Mouse (Mus musculus): ENCODE data around the gene Zfp513.

Zfp513 gene

DNA sequence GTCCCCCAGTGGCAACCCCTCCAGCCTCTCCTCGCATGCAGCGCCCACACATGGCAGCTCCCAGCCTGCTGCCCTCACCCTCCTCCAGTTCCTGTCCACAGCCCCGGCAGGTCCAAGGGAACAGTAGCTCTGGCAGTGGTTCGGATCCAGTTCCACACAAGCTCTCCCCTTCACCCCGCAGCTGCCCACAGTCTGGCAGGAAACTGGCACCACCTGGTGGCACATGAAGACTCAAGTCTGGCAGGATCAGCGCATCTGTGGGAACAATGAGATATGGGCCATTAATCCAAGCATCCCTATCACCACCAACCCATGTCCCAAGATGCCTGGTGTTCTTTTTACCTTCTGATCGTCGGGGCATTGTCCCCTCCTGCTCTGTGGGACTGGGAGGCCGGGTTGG lies 2.2 kb downstream of the Zfp513 start:
- DNase-seq = peak; percentile 27

DNA sequence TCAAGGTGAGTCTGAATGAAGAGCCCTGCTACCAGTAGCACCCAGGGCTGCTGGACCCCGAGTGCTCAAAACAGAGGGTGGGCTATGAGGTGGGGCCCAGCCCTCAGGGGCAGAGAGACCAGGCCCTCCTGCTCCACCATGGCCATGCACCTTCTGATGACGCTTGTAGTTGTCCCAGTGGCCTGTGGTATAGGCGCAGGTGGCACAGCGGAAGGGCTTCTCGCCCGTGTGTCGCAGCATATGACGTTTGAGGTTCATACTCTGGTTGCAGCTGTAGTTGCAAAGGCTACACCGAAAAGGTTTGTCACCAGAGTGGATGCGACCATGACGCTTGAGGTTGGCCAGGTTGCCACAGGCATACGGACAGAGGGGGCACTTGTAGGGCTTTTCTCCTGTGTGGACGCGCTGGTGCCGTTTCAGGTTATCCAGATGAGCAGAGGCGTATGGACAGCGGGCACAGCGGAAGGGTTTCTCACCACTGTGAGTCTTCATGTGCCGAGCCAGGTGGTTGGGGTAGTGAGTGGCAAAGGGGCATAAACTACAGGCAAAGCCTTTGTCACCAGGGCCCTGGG lies 2.7 kb downstream of the Zfp513 start:
- DNase-seq = no peak

DNA sequence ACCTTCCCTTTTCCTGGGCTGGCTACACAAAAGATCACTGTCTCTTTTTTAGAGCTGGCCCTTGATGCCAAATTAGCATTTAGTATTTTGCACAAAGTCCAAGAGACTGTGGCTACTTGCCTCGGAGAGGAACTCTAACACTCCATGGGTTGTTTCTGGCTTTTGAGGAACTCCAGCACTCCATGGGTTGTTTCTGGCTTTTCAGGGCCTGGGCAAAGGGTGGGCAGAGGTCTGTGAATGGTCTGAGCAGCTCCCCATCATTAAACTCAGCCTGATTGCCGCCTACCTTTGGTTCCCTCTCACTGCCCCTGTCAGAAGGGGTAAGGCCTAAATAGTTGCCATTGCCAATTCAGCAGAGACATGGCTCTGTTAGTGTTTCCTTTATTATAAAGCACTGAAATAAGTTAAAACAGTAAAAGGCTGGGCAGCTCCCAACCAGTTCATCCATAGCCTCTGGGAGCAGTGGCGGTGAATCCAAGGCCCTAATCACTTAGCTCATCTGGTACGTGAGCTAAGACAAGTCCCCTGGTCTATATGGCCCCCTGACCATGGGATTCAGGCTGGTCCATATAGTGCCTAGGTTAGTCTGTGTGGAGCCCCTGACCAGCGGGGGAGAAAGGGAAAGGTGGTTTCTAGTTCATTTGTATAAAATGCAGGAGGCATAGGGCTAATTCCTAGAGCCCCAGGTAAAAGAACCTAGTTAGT lies 3.3 kb downstream of the Zfp513 start:
- no peak for DNase-seq

DNA sequence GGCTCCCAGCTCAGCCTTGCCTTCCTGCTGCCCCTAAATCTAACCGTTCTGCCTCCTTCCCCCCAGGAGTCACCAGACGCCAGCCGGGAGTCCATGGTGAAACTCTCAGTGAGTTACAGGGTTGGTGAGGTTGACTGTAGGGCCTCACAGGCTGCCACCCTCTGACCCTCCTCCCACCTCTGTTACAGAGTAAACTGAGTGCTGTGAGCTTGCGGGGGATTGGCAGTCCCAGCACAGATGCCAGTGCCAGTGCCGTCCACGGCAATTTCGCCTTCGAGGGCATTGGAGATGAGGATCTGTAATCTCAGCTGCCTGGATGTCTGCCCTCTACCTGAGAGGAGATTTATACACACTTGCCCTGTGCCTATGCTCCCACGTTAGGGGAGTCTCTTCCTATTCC lies 3.9 kb downstream of the Zfp513 start:
- DNase-seq = no peak

- DNase-seq = no peak
Measured at GRCm38 (mm10) chr5:31197072-31197471, 5.0 kb downstream of the Zfp513 start.

DNA sequence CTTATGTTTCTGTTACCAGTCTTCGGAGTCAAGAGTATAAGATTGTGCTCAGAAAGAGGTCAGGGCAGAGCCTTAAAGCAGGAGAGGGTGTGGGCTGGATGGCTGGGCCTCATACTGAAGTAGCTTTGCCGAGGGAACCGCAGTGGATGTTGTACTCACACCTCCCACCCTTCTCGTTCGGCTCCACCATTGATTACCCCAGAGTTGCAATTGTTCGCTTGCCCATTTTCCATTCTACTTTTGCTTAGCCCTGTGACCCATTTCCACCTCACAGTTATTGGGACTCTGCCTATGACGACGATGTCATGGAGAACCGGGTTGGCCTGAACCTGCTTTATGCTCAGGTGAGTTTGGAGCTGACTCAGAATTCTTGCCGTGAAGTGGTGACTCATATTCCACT lies 5.9 kb downstream of the Zfp513 start:
- DNase-seq = no peak

DNA sequence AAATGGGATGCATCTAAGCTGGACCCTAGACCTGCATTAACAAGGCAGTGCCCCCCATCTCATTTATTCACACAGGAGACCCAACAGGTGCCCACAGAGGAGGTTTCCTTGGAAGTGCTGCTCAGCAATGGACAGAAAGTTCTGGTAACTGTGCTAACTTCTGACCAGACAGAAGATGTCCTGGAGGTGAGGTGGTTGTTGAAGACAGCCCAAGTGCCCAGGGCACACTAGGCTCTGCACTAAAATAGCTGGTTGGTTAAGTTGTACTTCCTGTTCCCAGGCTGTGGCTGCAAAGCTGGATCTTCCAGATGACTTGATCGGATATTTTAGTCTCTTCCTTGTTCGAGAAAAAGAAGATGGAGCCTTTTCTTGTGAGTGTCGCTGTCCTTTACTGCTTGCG lies 6.4 kb downstream of the Zfp513 start:
- DNase-seq = no peak

DNA sequence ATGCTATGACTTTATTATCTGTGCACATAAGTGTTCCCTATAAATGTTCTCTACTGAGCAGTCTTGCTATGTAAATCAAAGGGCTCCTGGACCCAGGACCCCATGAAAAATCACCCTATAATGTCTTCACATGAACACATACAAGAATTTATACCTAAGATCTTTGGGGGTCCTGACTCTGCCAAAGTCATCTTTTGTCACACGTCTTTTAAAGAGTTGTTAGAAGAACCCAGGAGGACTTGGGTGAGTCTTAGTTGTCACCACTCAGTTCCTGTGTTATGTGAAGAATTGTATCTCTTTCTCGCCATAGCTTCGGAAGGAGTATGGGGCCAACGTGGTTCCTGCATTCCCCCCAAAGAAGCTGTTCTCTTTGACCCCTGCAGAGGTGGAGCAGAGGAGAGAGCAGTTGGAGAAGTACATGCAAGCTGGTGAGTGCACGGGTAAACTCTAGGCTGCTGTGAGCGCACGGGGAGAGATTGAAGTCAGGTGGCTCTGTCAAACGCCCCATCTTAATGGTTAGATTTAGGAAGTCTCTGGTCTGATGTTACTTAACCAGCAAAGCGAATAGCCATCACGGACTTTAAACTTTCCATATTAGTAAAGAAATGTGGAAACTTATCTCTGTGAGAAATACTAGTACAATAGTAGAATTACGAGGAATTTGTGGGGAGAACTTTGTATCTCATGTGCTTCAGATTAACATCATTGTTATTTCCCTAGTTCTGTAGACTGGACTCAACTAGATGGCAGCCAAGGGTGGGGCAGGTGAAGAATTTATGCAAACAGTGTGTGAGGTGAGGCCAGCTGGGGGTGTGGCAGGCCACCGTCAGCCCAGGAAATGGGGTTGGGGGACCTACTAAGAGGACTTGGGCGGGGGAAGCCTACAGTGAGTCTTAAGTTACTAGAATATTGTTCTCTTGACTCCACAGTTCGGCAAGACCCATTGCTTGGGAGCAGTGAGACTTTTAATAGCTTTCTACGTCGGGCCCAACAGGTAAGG lies 7.3 kb downstream of the Zfp513 start:
- no peak for DNase-seq

DNA sequence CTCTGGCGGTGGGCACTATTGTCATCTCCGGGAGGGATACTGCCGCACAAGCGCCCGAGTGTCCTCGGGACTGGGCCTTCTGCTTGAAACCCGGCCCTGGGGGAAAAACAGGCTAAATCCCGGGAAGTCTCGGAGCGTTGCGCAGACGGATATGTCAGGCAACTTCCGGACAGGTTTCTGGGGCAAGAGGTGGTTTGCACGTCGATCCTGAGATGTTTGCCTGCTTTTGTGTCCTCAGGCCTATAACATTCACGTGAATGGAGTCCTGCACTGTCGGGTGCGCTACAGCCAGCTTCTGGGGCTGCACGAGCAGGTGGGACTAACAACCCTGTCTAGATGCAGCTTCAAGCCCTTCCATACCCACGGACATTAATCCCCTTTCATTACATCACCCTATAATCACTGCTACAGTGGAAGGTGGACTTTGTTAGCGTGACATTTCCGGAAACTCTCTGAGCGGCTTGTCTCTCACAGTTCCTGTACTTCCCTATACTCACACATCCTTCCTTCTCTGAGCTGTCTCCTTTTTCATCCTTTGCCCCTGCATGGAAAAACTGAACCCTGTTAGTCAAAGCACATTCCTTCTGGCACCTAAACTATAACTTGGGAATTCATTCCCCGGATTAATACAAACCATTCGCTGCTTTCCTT lies 8.3 kb downstream of the Zfp513 start:
- no peak for DNase-seq

GRCm38 (mm10) chr5:31192939-31193630 lies 9.0 kb downstream of the Zfp513 start, which contains the start of the genes Snx17 and Eif2b4:
Gene Snx17 (plus strand): TSS chr5:31193227.
Gene Eif2b4 (minus strand): TSS chr5:31193430.
- DNase-seq = peak; percentile 100

GRCm38 (mm10) chr5:31192045-31192938 lies 9.8 kb downstream of the Zfp513 start:
- DNase-seq = no peak

DNA sequence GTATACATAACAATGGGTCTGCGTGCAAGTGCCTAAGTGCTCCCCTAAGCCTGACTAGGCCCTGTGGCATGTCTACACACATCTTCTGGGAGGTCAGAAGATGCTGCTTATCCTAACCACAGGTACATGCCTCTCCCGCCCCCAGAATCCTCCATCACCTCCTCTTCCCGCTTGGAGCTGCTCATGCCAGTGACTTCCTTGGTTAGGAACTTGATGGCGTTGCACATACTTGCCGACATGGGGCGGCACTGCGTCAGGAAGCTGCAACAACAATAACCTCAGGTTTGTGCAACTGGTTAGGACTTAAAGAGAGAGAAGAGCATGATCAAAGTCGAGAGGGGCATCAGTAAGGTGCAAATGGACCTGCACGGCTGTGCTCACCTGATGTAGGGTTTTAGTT lies 11.9 kb downstream of the Zfp513 start:
- no peak for DNase-seq

DNA sequence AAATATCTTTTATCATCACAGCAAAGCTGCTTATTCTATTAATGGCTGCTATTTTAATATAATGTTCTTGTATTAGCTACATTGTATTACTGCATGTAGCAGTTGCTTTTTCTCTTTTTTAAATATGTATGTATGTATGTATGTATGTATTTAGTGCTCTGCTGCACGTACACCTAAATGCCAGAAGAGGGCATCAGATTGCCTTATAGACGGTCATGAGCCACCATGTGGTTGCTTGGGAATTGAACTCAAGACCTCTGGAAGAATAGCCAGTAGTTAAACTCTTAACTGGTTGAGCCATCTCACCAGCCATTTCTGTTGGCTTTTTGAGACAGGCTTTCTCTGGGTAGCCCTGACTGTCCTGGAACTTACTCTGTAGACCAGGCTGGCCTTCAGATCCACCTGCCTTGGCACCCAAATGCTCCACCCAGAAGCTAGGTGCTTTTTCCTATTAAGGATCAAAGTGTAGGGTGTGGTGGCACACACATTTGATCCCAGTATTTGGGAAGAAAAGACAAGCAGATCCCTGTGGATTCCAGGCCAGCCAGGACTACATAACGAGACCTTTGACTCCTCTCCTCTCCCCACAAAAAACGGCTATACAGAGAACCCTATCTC lies 13.8 kb downstream of the Zfp513 start:
- DNase-seq = no peak

GRCm38 (mm10) chr5:31183678-31184077 lies 18.4 kb downstream of the Zfp513 start:
- DNase-seq = no peak

- no peak for DNase-seq
Measured at GRCm38 (mm10) chr5:31181183-31181770, 20.8 kb downstream of the Zfp513 start.

DNA sequence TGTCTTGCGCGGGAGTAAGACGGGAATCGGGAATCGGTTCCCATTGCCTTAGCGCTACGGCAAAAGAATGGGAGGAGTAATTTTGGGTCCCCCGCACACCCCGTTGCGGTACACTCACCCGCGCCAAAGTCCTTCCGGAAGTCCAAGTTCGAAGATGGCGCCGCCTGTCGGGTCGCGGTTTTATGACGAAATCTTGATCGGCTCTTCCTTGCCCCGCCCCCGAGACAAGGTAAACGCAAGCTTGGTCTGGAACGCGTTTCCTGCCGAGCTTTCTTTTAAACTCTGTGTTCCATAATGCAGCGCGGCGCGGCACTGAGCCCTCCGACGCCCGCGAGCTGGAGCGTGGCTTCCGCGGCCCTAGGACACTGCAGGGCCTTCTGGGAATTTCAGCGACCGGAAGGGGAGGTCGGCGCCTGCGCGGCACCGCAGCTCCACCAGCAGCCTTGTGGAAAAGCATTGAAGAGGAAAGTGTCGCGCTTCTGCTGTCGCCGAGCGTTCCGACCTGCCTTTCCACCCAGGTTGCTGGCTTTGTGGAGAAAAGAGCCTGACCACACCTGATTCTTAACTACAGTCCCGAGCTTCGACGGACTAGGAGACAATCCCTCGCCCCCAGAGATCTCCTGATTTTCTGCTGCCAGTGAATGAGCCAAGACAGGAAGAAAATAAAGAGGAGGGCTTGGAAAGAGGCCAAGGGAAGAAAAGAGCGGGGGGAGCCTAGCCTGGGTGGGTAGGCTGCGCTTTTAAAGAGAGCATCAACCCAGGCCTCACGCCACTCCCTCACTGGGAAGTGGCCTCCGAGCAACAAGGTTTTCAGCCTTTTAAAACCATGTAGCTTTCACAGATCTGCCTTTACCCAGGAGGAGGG lies 22.1 kb downstream of the Zfp513 start, which contains the start of the genes Gm29609 and Gtf3c2:
Gm29609 (minus strand) TSS at position 146 of the 865 bp plus-strand sequence.
Gtf3c2 (minus strand) TSS at position 379 of the 865 bp plus-strand sequence.
- DNase-seq = peak; percentile 94

- no peak for DNase-seq
Measured at GRCm38 (mm10) chr5:31179301-31179765, 22.8 kb downstream of the Zfp513 start.

GRCm38 (mm10) chr5:31168630-31169029 lies 33.5 kb downstream of the Zfp513 start:
- no peak for DNase-seq

DNA sequence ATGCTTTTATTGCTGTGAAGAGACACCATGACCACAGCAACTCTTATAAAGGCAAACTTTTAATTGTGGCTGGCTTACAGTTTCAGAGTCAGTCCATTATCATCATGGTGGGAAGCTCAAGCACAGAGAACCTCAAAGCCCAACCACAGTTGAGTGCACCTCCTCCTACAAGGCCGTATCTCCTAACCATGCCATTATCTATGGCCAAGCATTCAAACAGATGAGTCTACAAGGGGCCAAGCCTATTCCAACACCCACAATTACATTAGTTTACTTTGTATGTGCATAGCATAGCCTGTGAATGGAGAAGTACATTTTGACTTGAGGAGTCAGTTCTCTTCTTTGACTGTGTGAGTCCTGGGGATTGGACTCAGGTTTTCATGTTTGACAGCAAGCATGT lies 37.2 kb downstream of the Zfp513 start:
- DNase-seq = no peak
